Mouse (Mus musculus): ENCODE measurements around the gene Ifitm6.
"Not testable (repeated sequence)": the region's sequence is repeated elsewhere in the genome, so short reads cannot be mapped to it uniquely, and the experiment has no call there.

Ifitm6 gene

GRCm38 (mm10) chr7:141017824-141018223 lies at the start of gene Ifitm6:
TSS of gene Ifitm6 (minus strand) at chr7:141017924.
- not testable (repeated sequence) for ATAC-seq (ENCODE audit: insufficient number of reproducible peaks, low FRiP score, low TSS enrichment)

- no peak for ATAC-seq (ENCODE audit: insufficient number of reproducible peaks, low FRiP score, low TSS enrichment)
Observed at GRCm38 (mm10) chr7:141064576-141064975, 46.9 kb upstream of the Ifitm6 start.

GRCm38 (mm10) chr7:141064175-141064574 lies 46.5 kb upstream of the Ifitm6 start:
- ATAC-seq (ENCODE audit: insufficient number of reproducible peaks, low FRiP score, low TSS enrichment): no peak

GRCm38 (mm10) chr7:141063353-141063752 lies 45.6 kb upstream of the Ifitm6 start:
- ATAC-seq (ENCODE audit: insufficient number of reproducible peaks, low FRiP score, low TSS enrichment): no peak

GRCm38 (mm10) chr7:141062525-141062924 lies 44.8 kb upstream of the Ifitm6 start:
- ATAC-seq (ENCODE audit: insufficient number of reproducible peaks, low FRiP score, low TSS enrichment): peak; percentile 53; the same call in 1 of the 2 replicates

- ATAC-seq (ENCODE audit: insufficient number of reproducible peaks, low FRiP score, low TSS enrichment): no peak
Observed at GRCm38 (mm10) chr7:141061269-141061692, 43.6 kb upstream of the Ifitm6 start.

- ATAC-seq (ENCODE audit: insufficient number of reproducible peaks, low FRiP score, low TSS enrichment): peak; percentile 92
Observed at GRCm38 (mm10) chr7:141060426-141061242, 42.9 kb upstream of the Ifitm6 start, which contains the start of gene B4galnt4. TSS of gene B4galnt4 (plus strand) at chr7:141061104.

- no peak for ATAC-seq (ENCODE audit: insufficient number of reproducible peaks, low FRiP score, low TSS enrichment)
Observed at GRCm38 (mm10) chr7:141059929-141060328, 42.2 kb upstream of the Ifitm6 start.

GRCm38 (mm10) chr7:141058601-141059341 lies 41.0 kb upstream of the Ifitm6 start:
- no peak for ATAC-seq (ENCODE audit: insufficient number of reproducible peaks, low FRiP score, low TSS enrichment)

GRCm38 (mm10) chr7:141057541-141057940 lies 39.8 kb upstream of the Ifitm6 start:
- ATAC-seq (ENCODE audit: insufficient number of reproducible peaks, low FRiP score, low TSS enrichment): no peak

GRCm38 (mm10) chr7:141056976-141057375 lies 39.3 kb upstream of the Ifitm6 start:
- ATAC-seq (ENCODE audit: insufficient number of reproducible peaks, low FRiP score, low TSS enrichment): no peak

GRCm38 (mm10) chr7:141055785-141056184 lies 38.1 kb upstream of the Ifitm6 start:
- ATAC-seq (ENCODE audit: insufficient number of reproducible peaks, low FRiP score, low TSS enrichment): no peak

GRCm38 (mm10) chr7:141052421-141052820 lies 34.7 kb upstream of the Ifitm6 start:
- ATAC-seq (ENCODE audit: insufficient number of reproducible peaks, low FRiP score, low TSS enrichment): no peak

GRCm38 (mm10) chr7:141052016-141052415 lies 34.3 kb upstream of the Ifitm6 start:
- ATAC-seq (ENCODE audit: insufficient number of reproducible peaks, low FRiP score, low TSS enrichment): no peak

GRCm38 (mm10) chr7:141051060-141051685 lies 33.4 kb upstream of the Ifitm6 start:
- no peak for ATAC-seq (ENCODE audit: insufficient number of reproducible peaks, low FRiP score, low TSS enrichment)

GRCm38 (mm10) chr7:141049326-141049725 lies 31.6 kb upstream of the Ifitm6 start:
- ATAC-seq (ENCODE audit: insufficient number of reproducible peaks, low FRiP score, low TSS enrichment): no peak

- ATAC-seq (ENCODE audit: insufficient number of reproducible peaks, low FRiP score, low TSS enrichment): peak; percentile 83; the same call in 1 of the 2 replicates
Observed at GRCm38 (mm10) chr7:141048226-141049218, 30.8 kb upstream of the Ifitm6 start.

GRCm38 (mm10) chr7:141047581-141048225 lies 30.0 kb upstream of the Ifitm6 start:
- ATAC-seq (ENCODE audit: insufficient number of reproducible peaks, low FRiP score, low TSS enrichment): peak; percentile 60; the same call in 1 of the 2 replicates

- ATAC-seq (ENCODE audit: insufficient number of reproducible peaks, low FRiP score, low TSS enrichment): no peak
Observed at GRCm38 (mm10) chr7:141046931-141047580, 29.3 kb upstream of the Ifitm6 start.

Data from cerebellum, adult (tissue).